Mouse (Mus musculus): ENCODE data around the gene Ets1. TPM values are rescaled to one million over a fixed set of nuclear protein-coding genes. Genes with fewer than 3 reads are reported as not detected.

Gene Ets1
- total RNA-seq, 2 experiments from 2014 or later = 64.3 to 67.1 TPM

DNA sequence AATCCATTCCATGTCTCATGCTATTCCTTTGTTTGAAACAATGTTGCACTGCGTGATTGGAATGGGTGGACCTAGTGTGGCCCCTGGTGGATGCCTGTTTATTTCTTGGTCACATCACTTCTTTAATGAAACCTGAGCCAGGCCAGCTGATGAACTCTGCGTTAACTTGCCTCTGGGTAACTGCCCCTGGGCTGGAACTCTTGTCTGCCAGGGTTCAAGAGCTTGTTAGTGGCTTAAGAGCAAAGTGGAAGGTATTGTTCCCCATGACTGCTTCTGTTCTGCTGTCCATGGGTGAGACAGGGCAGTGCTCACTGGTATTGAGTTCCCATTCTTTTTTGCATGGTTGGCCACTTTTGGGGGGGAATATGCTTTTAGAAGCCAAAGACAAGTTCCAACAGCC is 85.1 kb downstream of the Ets1 start:
- no peak for DNase-seq (ENCODE audit: low spot score)
- intact Hi-C loops (cut with DNase I) = no loop called here

DNA sequence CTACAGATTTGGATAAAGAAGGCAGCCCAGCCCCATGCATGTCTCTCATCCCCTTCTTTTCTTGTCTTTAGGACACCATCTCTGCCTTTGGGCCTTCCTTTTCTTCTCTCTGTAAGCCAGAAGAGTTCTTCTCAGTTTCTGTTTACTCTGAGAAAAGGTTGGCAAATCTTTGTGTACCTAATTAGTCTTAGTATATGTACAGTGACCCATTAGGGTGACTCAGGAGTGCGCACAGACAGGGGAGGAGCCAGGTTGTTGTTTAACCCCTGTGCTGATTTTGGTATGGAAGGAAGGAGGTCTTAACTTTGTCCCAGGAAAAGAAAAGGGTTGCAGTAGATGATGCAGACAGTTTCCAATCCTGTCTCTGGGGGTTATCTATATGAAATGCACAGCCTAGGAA is 86.2 kb downstream of the Ets1 start:
- intact Hi-C loops (cut with DNase I) = no loop called here
- DNase-seq (ENCODE audit: low spot score) = no peak

DNA sequence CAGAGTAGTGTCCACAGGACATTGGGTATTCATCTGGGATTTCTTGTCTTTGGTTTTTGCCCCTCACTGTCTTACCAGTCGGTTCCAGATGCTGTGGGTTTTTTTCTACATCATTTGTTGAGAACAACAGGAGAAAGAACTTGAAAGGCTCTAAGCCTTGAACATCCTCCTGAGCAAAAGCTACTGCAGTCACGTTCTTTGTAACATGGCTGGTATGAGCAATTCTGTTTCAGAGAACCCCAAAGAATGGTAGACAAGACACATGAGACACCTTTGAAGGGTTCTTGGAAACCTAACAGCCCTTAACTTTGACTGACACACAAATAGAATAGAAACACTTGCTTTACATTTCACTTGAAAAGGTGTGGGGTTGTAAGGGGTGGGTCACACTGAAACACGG is 86.9 kb downstream of the Ets1 start:
- intact Hi-C loops (cut with DNase I) = no loop called here
- DNase-seq (ENCODE audit: low spot score) = no peak

GRCm38 (mm10) chr9:32724131-32724825 is 88.3 kb downstream of the Ets1 start:
- DNase-seq (ENCODE audit: low spot score) = no peak
- intact Hi-C loops (cut with DNase I) = no loop called here

DNA sequence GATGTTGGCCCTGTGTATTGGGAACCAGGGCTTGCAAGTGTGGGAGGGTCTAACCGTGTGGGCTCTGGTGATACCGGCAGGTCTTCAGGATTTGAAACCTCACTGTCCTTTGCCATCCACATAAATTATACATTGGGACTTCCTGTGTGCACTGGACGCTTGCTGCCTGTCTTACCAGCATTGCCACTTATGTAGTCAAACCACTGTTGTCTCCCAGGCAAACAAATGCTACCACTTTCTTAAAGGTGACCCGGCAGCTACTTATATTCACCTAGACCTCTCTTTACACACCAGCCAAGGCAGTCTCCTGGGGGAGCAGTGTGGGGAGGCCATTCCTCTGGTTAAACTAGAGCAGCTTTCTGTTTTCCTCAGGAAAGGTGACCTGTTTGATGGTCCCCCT is 89.9 kb downstream of the Ets1 start:
- intact Hi-C loops (cut with DNase I) = loop anchor here (5.0 kb wide), 1 partner anchor 49 kb away; no protein-coding TSS in a partner anchor
- DNase-seq (ENCODE audit: low spot score) = no peak

DNA sequence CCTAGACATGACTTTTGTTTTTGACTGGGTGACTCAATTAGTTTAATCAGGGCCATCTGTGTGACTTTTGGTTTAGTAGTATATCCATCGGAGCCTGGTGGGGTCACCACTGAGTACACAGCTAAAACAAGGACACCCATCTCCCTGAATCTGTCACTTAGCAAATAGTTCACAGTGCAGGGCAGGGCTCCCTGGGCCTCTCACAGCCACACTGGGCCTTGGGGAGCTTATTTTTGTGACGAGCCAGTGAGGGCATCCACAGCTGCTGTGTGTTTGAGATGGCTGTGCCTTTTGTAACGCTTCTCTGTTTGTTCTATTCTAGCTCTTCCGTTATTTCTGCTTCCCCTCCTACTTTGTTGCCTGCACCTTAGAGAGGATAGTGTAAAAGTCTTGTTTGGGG is 90.6 kb downstream of the Ets1 start:
- intact Hi-C loops (cut with DNase I) = loop anchor here (5.0 kb wide), 1 partner anchor 49 kb away; no protein-coding TSS in a partner anchor
- DNase-seq (ENCODE audit: low spot score) = no peak

DNA sequence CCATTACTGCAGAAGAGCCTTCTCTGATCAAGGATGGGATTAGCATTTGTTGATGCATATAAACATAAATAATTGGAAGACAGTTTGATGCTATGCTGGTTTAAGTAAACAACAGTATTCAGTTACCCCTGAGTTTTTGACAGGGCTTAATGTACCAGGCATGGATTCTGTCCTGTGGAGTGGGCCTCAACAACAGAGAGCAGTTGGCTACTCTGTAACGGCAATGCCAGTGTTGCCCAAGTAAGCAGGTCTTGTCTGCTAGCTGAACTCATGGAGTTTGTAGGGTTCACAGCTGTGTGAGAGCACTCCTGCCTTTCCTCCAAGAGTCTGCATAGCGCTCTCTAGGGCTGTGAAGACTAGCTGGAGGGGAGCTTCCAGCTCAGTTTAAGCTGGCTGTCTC is 91.0 kb downstream of the Ets1 start:
- no peak for DNase-seq (ENCODE audit: low spot score)
- intact Hi-C loops (cut with DNase I) = loop anchor here (5.0 kb wide), 1 partner anchor 50 kb away; no protein-coding TSS in a partner anchor

- intact Hi-C loops (cut with DNase I) = loop anchor here (5.0 kb wide), 1 partner anchor 51 kb away; no protein-coding TSS in a partner anchor
- no peak for DNase-seq (ENCODE audit: low spot score)
These were observed 92.3 kb downstream of the Ets1 start for GRCm38 (mm10) chr9:32728306-32728705.

GRCm38 (mm10) chr9:32728806-32729205 is 92.8 kb downstream of the Ets1 start:
- intact Hi-C loops (cut with DNase I) = loop anchor here (5.0 kb wide), 1 partner anchor 52 kb away; no protein-coding TSS in a partner anchor

GRCm38 (mm10) chr9:32729207-32729606 is 93.2 kb downstream of the Ets1 start:
- intact Hi-C loops (cut with DNase I) = loop anchor here (5.0 kb wide), 1 partner anchor 52 kb away; no protein-coding TSS in a partner anchor
- DNase-seq (ENCODE audit: low spot score) = no peak

More at GRCm38 (mm10) chr9:32728806-32729205, 92.8 kb downstream of the Ets1 start:
- DNase-seq (ENCODE audit: low spot score) = no peak

DNA sequence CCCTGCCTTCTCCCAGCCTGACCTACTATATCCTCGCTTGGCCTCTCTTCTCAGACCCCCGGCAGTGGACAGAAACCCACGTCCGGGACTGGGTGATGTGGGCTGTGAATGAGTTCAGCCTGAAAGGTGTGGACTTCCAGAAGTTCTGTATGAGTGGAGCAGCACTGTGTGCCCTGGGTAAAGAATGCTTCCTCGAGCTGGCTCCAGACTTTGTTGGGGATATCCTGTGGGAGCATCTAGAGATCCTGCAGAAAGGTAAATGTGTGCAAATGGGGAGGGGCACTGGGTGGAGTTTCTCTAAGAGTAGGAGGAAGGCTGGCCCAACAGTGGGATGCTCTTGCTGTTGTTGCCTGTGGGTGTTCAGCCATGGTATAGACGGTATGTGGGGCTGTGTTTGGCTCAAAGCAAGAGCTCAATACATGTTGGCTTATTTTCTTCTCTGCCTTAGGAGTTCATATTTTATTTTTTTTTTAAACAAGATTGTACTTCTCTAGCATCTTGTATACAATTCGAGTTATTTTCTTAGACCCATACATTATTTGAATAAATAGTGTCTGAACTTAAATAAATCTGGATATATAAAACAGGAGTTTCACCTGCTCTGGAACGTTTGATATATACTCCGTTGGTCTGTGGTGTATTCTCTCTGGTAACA is 94.1 kb downstream of the Ets1 start:
- no peak for DNase-seq (ENCODE audit: low spot score)
- intact Hi-C loops (cut with DNase I) = no loop called here

DNA sequence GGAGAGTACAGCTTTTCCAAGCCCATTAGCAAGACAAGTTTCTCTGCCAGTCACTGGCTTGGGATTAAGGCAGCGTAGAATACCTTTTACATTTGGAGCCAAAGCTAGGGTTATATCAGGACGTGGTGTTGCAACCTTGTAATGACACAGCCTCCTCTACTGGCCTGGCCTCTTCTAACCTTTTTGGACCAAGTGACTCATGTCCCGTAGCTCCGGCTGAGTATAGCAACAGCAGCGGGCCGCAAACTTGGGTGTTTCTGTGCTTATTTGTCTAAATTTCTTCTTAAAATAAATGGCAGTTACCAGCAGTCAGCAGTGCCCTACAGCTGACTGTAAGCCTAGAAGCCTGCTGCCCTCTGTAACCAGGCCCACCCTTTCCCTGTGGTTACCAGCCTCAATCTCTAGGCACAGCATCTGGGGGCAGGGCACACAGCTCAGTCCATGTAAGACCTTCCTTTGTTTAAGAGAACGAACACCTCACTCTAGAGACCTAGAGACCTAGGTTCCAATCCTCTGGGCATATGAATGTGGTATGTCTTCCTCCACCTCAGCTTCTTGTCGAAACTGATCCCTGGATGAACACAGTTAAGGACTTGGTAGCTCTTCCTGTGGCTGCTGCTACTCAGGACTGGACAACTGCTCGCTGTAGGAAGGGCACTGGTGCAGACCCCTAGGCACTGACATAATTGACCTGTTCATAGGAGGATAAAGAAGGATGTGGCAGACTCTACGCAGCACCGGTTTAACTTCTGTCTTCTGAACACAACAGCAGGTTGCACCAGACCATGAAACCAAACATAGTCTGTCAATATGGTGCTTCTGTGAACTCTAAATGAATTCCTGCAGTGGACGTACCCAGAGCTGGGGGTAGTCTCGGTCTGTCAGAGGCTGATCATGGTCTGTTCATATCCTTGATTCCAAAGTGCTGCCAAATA is 94.9 kb downstream of the Ets1 start:
- intact Hi-C loops (cut with DNase I) = no loop called here
- no peak for DNase-seq (ENCODE audit: low spot score)

GRCm38 (mm10) chr9:32731787-32732186 is 95.8 kb downstream of the Ets1 start:
- intact Hi-C loops (cut with DNase I) = no loop called here
- DNase-seq (ENCODE audit: low spot score) = no peak

GRCm38 (mm10) chr9:32735071-32735470 is 99.0 kb downstream of the Ets1 start:
- no peak for DNase-seq (ENCODE audit: low spot score)
- intact Hi-C loops (cut with DNase I) = no loop called here

- DNase-seq (ENCODE audit: low spot score) = no peak
- intact Hi-C loops (cut with DNase I) = no loop called here
These were observed 100.0 kb downstream of the Ets1 start for GRCm38 (mm10) chr9:32736051-32736450.

GRCm38 (mm10) chr9:32739988-32740387 is 104.0 kb downstream of the Ets1 start:
- intact Hi-C loops (cut with DNase I) = loop anchor here (5.0 kb wide), 1 partner anchor 43 kb away; no protein-coding TSS in a partner anchor
- no peak for DNase-seq (ENCODE audit: low spot score)

- intact Hi-C loops (cut with DNase I) = loop anchor here (5.0 kb wide), 1 partner anchor 44 kb away; no protein-coding TSS in a partner anchor
- DNase-seq (ENCODE audit: low spot score) = no peak
These were observed 104.8 kb downstream of the Ets1 start for GRCm38 (mm10) chr9:32740751-32741387.

DNA sequence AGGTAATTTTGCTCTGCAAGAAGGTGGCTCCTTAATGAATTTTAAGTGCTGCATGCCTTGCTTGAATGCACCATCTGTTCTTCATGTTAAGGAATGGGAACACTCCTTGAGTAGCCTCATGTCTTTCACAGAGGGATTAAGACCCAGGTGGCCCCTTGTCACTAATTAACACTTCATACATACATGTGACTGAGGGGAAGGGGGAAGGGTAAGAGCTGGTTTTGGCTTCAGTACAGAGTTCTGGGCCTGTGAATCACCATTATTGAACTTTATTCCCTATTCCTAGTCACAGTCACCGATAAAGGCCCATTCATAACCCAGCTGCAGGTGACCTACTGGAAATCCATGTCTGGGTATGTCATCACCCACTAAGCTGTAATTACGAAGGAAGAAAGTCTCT is 105.7 kb downstream of the Ets1 start:
- no peak for DNase-seq (ENCODE audit: low spot score)
- intact Hi-C loops (cut with DNase I) = loop anchor here (5.0 kb wide), 1 partner anchor 44 kb away; no protein-coding TSS in a partner anchor

- intact Hi-C loops (cut with DNase I) = loop anchor here (5.0 kb wide), 1 partner anchor 46 kb away; no protein-coding TSS in a partner anchor
- no peak for DNase-seq (ENCODE audit: low spot score)
These were observed 107.1 kb downstream of the Ets1 start for GRCm38 (mm10) chr9:32743157-32743556.

All from heart, postnatal 25 days (tissue).